Mouse (Mus musculus) monocyte, adult 5-6 weeks (primary cell): ENCODE results near the gene Armh4. TPM values are rescaled to one million over a fixed set of nuclear protein-coding genes. Genes with fewer than 3 reads are reported as not detected.

ENCODE experiments used
- ATAC-seq: fragments of 153-309, 156-312 bp; replicated peaks from 2 replicates; pipeline ENCODE4 v1.8.0; 2017; ENCODE audit warnings: mild to moderate bottlenecking; ENCODE audit not compliant: low TSS enrichment, insufficient number of reproducible peaks, severe bottlenecking, poor library complexity, low FRiP score
- total RNA-seq: library from RNA; stranded (forward); fragments of 200-1000, 200-491, 200-594 nt; gene quantifications from 3 replicates; pipeline ENCODE4 v1.2.3, GENCODE M21; 2017

The Armh4 gene
- total RNA-seq, 1 experiment from 2014 or later: not detected

GRCm38 (mm10) chr14:49739328-49739727 lies 43.9 kb downstream of the Armh4 start:
- no peak for ATAC-seq

- no peak for ATAC-seq
Measured at GRCm38 (mm10) chr14:49738441-49739088, 44.6 kb downstream of the Armh4 start.

- ATAC-seq: no peak
Measured at GRCm38 (mm10) chr14:49733950-49734349, 49.2 kb downstream of the Armh4 start.

GRCm38 (mm10) chr14:49723361-49724054 lies 59.7 kb downstream of the Armh4 start:
- no peak for ATAC-seq

GRCm38 (mm10) chr14:49722782-49723181 lies 60.4 kb downstream of the Armh4 start:
- ATAC-seq: no peak

GRCm38 (mm10) chr14:49721281-49721680 lies 61.9 kb downstream of the Armh4 start:
- ATAC-seq: no peak

GRCm38 (mm10) chr14:49719678-49720077 lies 63.5 kb downstream of the Armh4 start:
- no peak for ATAC-seq

GRCm38 (mm10) chr14:49711016-49711415 lies 72.2 kb downstream of the Armh4 start:
- ATAC-seq: no peak

- no peak for ATAC-seq
Measured at GRCm38 (mm10) chr14:49703432-49704200, 79.6 kb downstream of the Armh4 start.

GRCm38 (mm10) chr14:49679511-49680284 lies 103.5 kb downstream of the Armh4 start:
- no peak for ATAC-seq

- ATAC-seq: no peak
Measured at GRCm38 (mm10) chr14:49676580-49676979, 106.6 kb downstream of the Armh4 start.

GRCm38 (mm10) chr14:49660444-49660843 lies 122.7 kb downstream of the Armh4 start:
- no peak for ATAC-seq

GRCm38 (mm10) chr14:49649191-49649590 lies 134.0 kb downstream of the Armh4 start:
- ATAC-seq: no peak

- ATAC-seq: no peak
Measured at GRCm38 (mm10) chr14:49637422-49637821, 145.8 kb downstream of the Armh4 start.

- no peak for ATAC-seq
Measured at GRCm38 (mm10) chr14:49626055-49626454, 157.1 kb downstream of the Armh4 start.
